Mouse (Mus musculus): ENCODE measurements around the gene Adam1b. TPM values are rescaled to one million over a fixed set of nuclear protein-coding genes. Genes with fewer than 3 reads are reported as not detected.
"Not testable (repeated sequence)": the region's sequence is repeated elsewhere in the genome, so short reads cannot be mapped to it uniquely, and the experiment has no call there.

Adam1b gene
- polyA plus RNA-seq, 1 experiment = not detected

- H3K36me3 ChIP-seq (ENCODE audit: control insufficient read depth, insufficient read depth) = peaks cover 69% of the 10 kb centered on the region
Observed at GRCm38 (mm10) chr5:121525774-121526450, 22.7 kb upstream of the Adam1b start.

GRCm38 (mm10) chr5:121519758-121520157 is 16.5 kb upstream of the Adam1b start:
- H3ac ChIP-seq (ENCODE audit: control insufficient read depth, insufficient read length, low read depth); H3K27me3 ChIP-seq (ENCODE audit: control insufficient read depth, insufficient read depth, insufficient read length); H3K4me3 ChIP-seq (ENCODE audit: insufficient read depth, poor library complexity, severe bottlenecking); H3K79me2 ChIP-seq (ENCODE audit: control insufficient read depth, insufficient read depth); H3K79me3 ChIP-seq (ENCODE audit: low read depth): not testable (repeated sequence)
- H3K36me3 ChIP-seq (ENCODE audit: control insufficient read depth, insufficient read depth) = peaks cover 39% of the 10 kb centered on the region

More at GRCm38 (mm10) chr5:121525774-121526450, 22.7 kb upstream of the Adam1b start:
- no peaks in the 10 kb centered on the region for H3K27me3 ChIP-seq (ENCODE audit: control insufficient read depth, insufficient read depth, insufficient read length)
- no peaks in the 10 kb centered on the region for H3K79me3 ChIP-seq (ENCODE audit: low read depth)
- H3ac ChIP-seq (ENCODE audit: control insufficient read depth, insufficient read length, low read depth) = no peak overlapping the region
- no peak overlapping the region for H3K4me3 ChIP-seq (ENCODE audit: insufficient read depth, poor library complexity, severe bottlenecking)
- TF ChIP-seq CEBPB (IDR thresholded peaks at IDR 0.05; ENCODE audit: low read depth) (no peak), USF1 (IDR thresholded peaks at IDR 0.05; ENCODE audit: low read depth) (no peak)
- H3K79me2 ChIP-seq (ENCODE audit: control insufficient read depth, insufficient read depth) = no peaks in the 10 kb centered on the region

GRCm38 (mm10) chr5:121518983-121519382 is 15.7 kb upstream of the Adam1b start:
- H3K79me3 ChIP-seq (ENCODE audit: low read depth) = no peaks in the 10 kb centered on the region
- TF ChIP-seq CEBPB (IDR thresholded peaks at IDR 0.05; ENCODE audit: low read depth) (no peak), USF1 (IDR thresholded peaks at IDR 0.05; ENCODE audit: low read depth) (no peak), MYOD1 (IDR thresholded peaks at IDR 0.05; ENCODE audit: control insufficient read depth, insufficient read length, low read depth) (no peak), FOSL1 (IDR thresholded peaks at IDR 0.05; ENCODE audit: insufficient read depth, low read length, poor library complexity, severe bottlenecking) (no peak), CTCF (IDR thresholded peaks at IDR 0.05; ENCODE audit: control insufficient read depth, insufficient read depth, insufficient read length) (no peak), MYOG (IDR thresholded peaks at IDR 0.05; ENCODE audit: control insufficient read depth, extremely low read depth, insufficient read length) (no peak), MAX (IDR thresholded peaks at IDR 0.05) (no peak)
- no peak overlapping the region for H3K4me3 ChIP-seq (ENCODE audit: insufficient read depth, poor library complexity, severe bottlenecking)
- peaks cover 34% of the 10 kb centered on the region for H3K36me3 ChIP-seq (ENCODE audit: control insufficient read depth, insufficient read depth)
- no peaks in the 10 kb centered on the region for H3K79me2 ChIP-seq (ENCODE audit: control insufficient read depth, insufficient read depth)
- H3ac ChIP-seq (ENCODE audit: control insufficient read depth, insufficient read length, low read depth) = no peak overlapping the region
- H3K27me3 ChIP-seq (ENCODE audit: control insufficient read depth, insufficient read depth, insufficient read length) = no peaks in the 10 kb centered on the region

GRCm38 (mm10) chr5:121510009-121510408 is 6.8 kb upstream of the Adam1b start:
- Histone ChIP-seq H3K27me3 (ENCODE audit: control insufficient read depth, insufficient read depth, insufficient read length) (no peaks in the 10 kb centered on the region), H3K79me2 (ENCODE audit: control insufficient read depth, insufficient read depth) (no peaks in the 10 kb centered on the region), H3K79me3 (ENCODE audit: low read depth) (no peaks in the 10 kb centered on the region), H3K4me3 (ENCODE audit: insufficient read depth, poor library complexity, severe bottlenecking) (no peak overlapping the region), H3ac (ENCODE audit: control insufficient read depth, insufficient read length, low read depth) (no peak overlapping the region), H3K36me3 (ENCODE audit: control insufficient read depth, insufficient read depth) (no peaks in the 10 kb centered on the region)
- TF ChIP-seq FOSL1 (IDR thresholded peaks at IDR 0.05; ENCODE audit: insufficient read depth, low read length, poor library complexity, severe bottlenecking) (no peak), CEBPB (IDR thresholded peaks at IDR 0.05; ENCODE audit: low read depth) (no peak), USF1 (IDR thresholded peaks at IDR 0.05; ENCODE audit: low read depth) (no peak), CTCF (IDR thresholded peaks at IDR 0.05; ENCODE audit: control insufficient read depth, insufficient read depth, insufficient read length) (no peak), MYOD1 (IDR thresholded peaks at IDR 0.05; ENCODE audit: control insufficient read depth, insufficient read length, low read depth) (no peak), MYOG (IDR thresholded peaks at IDR 0.05; ENCODE audit: control insufficient read depth, extremely low read depth, insufficient read length) (no peak), MAX (IDR thresholded peaks at IDR 0.05) (no peak)

- H3K36me3 ChIP-seq (ENCODE audit: control insufficient read depth, insufficient read depth) = no peaks in the 10 kb centered on the region
- no peak overlapping the region for H3ac ChIP-seq (ENCODE audit: control insufficient read depth, insufficient read length, low read depth)
- no peaks in the 10 kb centered on the region for H3K79me3 ChIP-seq (ENCODE audit: low read depth)
- TF ChIP-seq USF1 (IDR thresholded peaks at IDR 0.05; ENCODE audit: low read depth) (no peak), MYOG (IDR thresholded peaks at IDR 0.05; ENCODE audit: control insufficient read depth, extremely low read depth, insufficient read length) (no peak), MAX (IDR thresholded peaks at IDR 0.05) (no peak), CEBPB (IDR thresholded peaks at IDR 0.05; ENCODE audit: low read depth) (no peak), MYOD1 (IDR thresholded peaks at IDR 0.05; ENCODE audit: control insufficient read depth, insufficient read length, low read depth) (no peak), CTCF (IDR thresholded peaks at IDR 0.05; ENCODE audit: control insufficient read depth, insufficient read depth, insufficient read length) (no peak), FOSL1 (IDR thresholded peaks at IDR 0.05; ENCODE audit: insufficient read depth, low read length, poor library complexity, severe bottlenecking) (no peak)
- H3K79me2 ChIP-seq (ENCODE audit: control insufficient read depth, insufficient read depth) = no peaks in the 10 kb centered on the region
- no peak overlapping the region for H3K4me3 ChIP-seq (ENCODE audit: insufficient read depth, poor library complexity, severe bottlenecking)
- peaks cover 11% of the 10 kb centered on the region for H3K27me3 ChIP-seq (ENCODE audit: control insufficient read depth, insufficient read depth, insufficient read length)
Observed at GRCm38 (mm10) chr5:121506846-121507245, 3.6 kb upstream of the Adam1b start.

- H3ac ChIP-seq (ENCODE audit: control insufficient read depth, insufficient read length, low read depth); H3K79me2 ChIP-seq (ENCODE audit: control insufficient read depth, insufficient read depth); H3K79me3 ChIP-seq (ENCODE audit: low read depth); H3K36me3 ChIP-seq (ENCODE audit: control insufficient read depth, insufficient read depth); H3K4me3 ChIP-seq (ENCODE audit: insufficient read depth, poor library complexity, severe bottlenecking): not testable (repeated sequence)
- peaks cover 24% of the 10 kb centered on the region for H3K27me3 ChIP-seq (ENCODE audit: control insufficient read depth, insufficient read depth, insufficient read length)
Observed at GRCm38 (mm10) chr5:121501424-121501996, 1.7 kb downstream of the Adam1b start.
